Mouse (Mus musculus) C2C12 (cell line): ENCODE measurements around the gene Tldc2.

Source experiments
- CEBPB ChIP-seq: IDR thresholded peaks from one replicate; pipeline ENCODE4 v1.6.1; 2011; ENCODE audit warnings: low read depth, mild to moderate bottlenecking, control low read depth, moderate library complexity
- CTCF ChIP-seq: IDR thresholded peaks from one replicate; pipeline ENCODE4 v1.5.1; 2011; ENCODE audit not compliant: control insufficient read depth, insufficient read depth, insufficient read length
- USF1 ChIP-seq: IDR thresholded peaks from one replicate; pipeline ENCODE4 v1.6.1; 2011; ENCODE audit warnings: low read depth, mild to moderate bottlenecking, control low read depth, moderate library complexity

- TF ChIP-seq CTCF (no peak), USF1 (no peak), CEBPB (no peak)
Measured at GRCm38 (mm10) chr2:157037303-157037702, 49.6 kb upstream of the Tldc2 start.
